Mouse (Mus musculus) heart, embryonic 13.5 days (tissue): Measurements from ENCODE around the gene Ddx56. TPM values are rescaled to one million over a fixed set of nuclear protein-coding genes. Genes with fewer than 3 reads are reported as not detected.
"Not testable (repeated sequence)": the region's sequence is repeated elsewhere in the genome, so short reads cannot be mapped to it uniquely, and the experiment has no call there.

Experiments
- ATAC-seq: fragments of 200-750 bp; cut with Nextera tagmentation; 2 replicates; pipeline ENCODE4 v1.8.0; 2017; ENCODE audit warnings: moderate TSS enrichment; ENCODE audit not compliant: insufficient number of reproducible peaks, low FRiP score, low TSS enrichment; ENCODE audit errors: extremely low read depth
- H3K27ac ChIP-seq: fragments of 300-500 bp; sonication (generic); replicated peaks from 2 replicates; pipeline ENCODE4 v1.5.1; 2015; ENCODE audit warnings: moderate library complexity, mild to moderate bottlenecking, inconsistent platforms
- H3K27me3 ChIP-seq: fragments of 300-500 bp; sonication (generic); replicated peaks from 2 replicates; pipeline ENCODE4 v1.6.1; 2015; ENCODE audit warnings: mild to moderate bottlenecking, inconsistent platforms
- H3K36me3 ChIP-seq: fragments of 300-500 bp; sonication (generic); 2 replicates; pipeline ENCODE4 v1.6.1; 2015; ENCODE audit warnings: mild to moderate bottlenecking, inconsistent platforms
- H3K4me1 ChIP-seq: fragments of 300-500 bp; sonication (generic); 2 replicates; pipeline ENCODE4 v1.6.1; 2015; ENCODE audit warnings: inconsistent platforms
- H3K4me2 ChIP-seq: fragments of 300-500 bp; sonication (generic); 2 replicates; pipeline ENCODE4 v1.6.1; 2015; ENCODE audit warnings: inconsistent platforms, mild to moderate bottlenecking, moderate library complexity
- H3K4me3 ChIP-seq: fragments of 300-500 bp; sonication (generic); 2 replicates; pipeline ENCODE4 v1.5.1; 2015; ENCODE audit warnings: moderate library complexity, mild to moderate bottlenecking, inconsistent platforms
- H3K9ac ChIP-seq: fragments of 300-500 bp; sonication (generic); 2 replicates; pipeline ENCODE4 v1.6.1; 2015; ENCODE audit warnings: inconsistent platforms, mild to moderate bottlenecking, moderate library complexity
- H3K9me3 ChIP-seq: fragments of 300-500 bp; sonication (generic); 2 replicates; pipeline ENCODE4 v1.6.1; 2016; ENCODE audit warnings: inconsistent platforms
- WGBS: fragments of 180-500 bp; shearing (Covaris S2); methylation state at CpG from one replicate; pipeline ENCODE4 v1.1.7; 2015; ENCODE audit warnings: mixed read lengths; 5-methylcytosine and 5-hydroxymethylcytosine counted together
- polyA plus RNA-seq: library from polyadenylated mRNA; unstranded; fragments of >200 nt; fragmentation: Nextera tagmentation; extraction: Ambion mirVana; gene quantifications from 2 replicates; pipeline ENCODE4 v1.2.1, GENCODE M21; 2015

The Ddx56 gene
- polyA plus RNA-seq, 1 experiment from 2014 or later = 60.0 TPM

DNA sequence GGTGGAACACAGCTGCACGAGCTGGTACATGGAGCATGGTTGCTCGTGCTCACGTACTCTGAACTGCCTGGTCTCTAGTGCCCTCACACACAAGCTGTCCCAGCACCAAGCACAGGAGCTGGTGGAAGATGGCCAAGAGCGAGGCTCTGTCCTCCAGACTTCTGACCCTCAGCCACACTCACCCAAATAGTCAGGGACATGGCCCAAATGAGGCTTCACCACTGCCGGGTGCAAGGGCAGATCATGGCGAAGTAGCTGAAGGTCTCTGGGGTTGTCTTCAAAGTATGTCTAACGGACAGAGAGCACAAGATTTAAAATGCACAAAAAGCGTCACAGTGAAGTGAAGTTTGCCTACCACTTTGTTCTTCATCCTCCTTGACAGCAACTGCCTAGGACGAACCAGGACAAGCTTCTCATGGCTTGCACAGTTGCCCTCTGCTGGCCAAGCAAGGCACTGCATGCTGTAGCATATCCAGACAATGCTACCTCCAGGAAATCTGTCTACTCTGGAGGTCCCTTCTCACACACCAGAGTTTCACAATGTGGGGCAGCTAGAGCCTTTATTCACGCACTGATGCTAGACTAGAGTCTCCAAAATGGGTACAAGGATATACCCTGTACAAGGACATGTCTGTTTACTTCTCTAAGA, 6.0 kb downstream of the Ddx56 start:
- ATAC-seq = no peak
- Histone ChIP-seq H3K27ac (no peak overlapping the region), H3K27me3 (no peaks in the 10 kb centered on the region), H3K9ac (no peak overlapping the region), H3K9me3 (no peaks in the 10 kb centered on the region), H3K4me3 (no peak overlapping the region), H3K4me1 (peaks cover 4% of the 10 kb centered on the region), H3K4me2 (no peak overlapping the region), H3K36me3 (peaks cover 93% of the 10 kb centered on the region)
- 76% methylated on average over 10 of the region's 10 CpGs for WGBS

DNA sequence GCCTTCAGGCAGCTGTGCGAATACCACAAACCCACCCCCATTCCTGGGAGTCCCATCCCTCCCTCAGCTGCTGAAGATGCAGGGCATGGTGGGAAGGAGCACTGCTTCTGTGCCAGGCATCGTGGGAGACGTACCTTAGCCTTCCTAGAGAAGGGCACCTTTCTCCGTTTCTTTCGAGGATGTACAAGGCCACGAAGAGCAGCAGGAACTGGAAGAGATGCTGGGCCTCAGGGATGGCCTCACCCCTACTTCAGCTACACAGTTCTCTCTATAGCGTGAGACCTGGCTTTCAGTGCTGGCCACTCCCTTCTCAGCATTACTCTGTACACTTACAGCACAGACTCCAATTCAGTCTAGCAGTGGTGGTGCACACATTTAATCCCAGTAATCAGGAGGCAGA, 8.2 kb downstream of the Ddx56 start:
- Histone ChIP-seq H3K27me3 (no peaks in the 10 kb centered on the region), H3K9me3 (no peaks in the 10 kb centered on the region), H3K36me3 (peaks cover 72% of the 10 kb centered on the region), H3K4me2 (no peak overlapping the region), H3K4me3 (no peak overlapping the region), H3K9ac (no peak overlapping the region), H3K4me1 (no peaks in the 10 kb centered on the region), H3K27ac (no peak overlapping the region)
- ATAC-seq = no peak
- WGBS = 92% methylated on average over 7 of the region's 7 CpGs

DNA sequence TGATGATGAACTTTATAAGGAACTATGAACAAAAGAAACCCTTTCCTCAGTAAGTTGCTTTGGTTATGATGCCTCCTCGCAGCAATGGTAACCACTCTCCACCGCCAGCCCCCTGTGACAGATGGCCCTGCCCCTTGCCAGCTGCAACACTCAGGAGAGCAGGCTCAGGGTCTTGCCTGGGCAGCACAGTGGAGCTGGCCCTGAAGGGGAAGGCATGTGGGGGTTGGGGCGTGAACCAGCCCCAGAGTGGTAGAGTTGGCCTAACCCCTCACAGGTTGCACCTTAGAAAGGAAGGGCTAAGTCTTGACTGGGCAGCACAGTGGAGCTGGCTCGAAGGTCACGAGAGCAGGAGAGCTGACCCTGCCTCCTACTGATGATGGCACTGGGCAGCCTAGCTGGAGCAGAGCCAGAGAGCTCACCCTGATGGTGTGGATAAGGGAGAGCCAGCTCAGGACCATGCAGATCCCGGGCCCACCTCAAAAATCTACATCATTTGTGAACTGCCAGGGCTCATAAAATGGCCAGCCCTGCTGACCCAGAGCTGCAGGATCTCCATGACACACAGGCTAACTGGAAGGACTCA, 11.0 kb downstream of the Ddx56 start:
- 64% methylated on average over 6 of the region's 6 CpGs for WGBS

GRCm38 (mm10) chr11:6254602-6255001, 13.0 kb downstream of the Ddx56 start:
- H3K4me2 ChIP-seq, H3K27me3 ChIP-seq, H3K9ac ChIP-seq, H3K4me1 ChIP-seq, H3K9me3 ChIP-seq, H3K27ac ChIP-seq, H3K4me3 ChIP-seq, ATAC-seq: not testable (repeated sequence)
- WGBS = 85% methylated on average over 2 of the region's 2 CpGs
- peaks cover 24% of the 10 kb centered on the region for H3K36me3 ChIP-seq

More for the DNA sequence above, 11.0 kb downstream of the Ddx56 start:
- ATAC-seq = no peak
- H3K4me3 ChIP-seq = no peak overlapping the region
- no peak overlapping the region for H3K9ac ChIP-seq
- H3K27ac ChIP-seq = no peak overlapping the region
- H3K9me3 ChIP-seq = no peaks in the 10 kb centered on the region
- H3K27me3 ChIP-seq = no peaks in the 10 kb centered on the region
- no peaks in the 10 kb centered on the region for H3K4me1 ChIP-seq
- peaks cover 44% of the 10 kb centered on the region for H3K36me3 ChIP-seq
- no peak overlapping the region for H3K4me2 ChIP-seq

GRCm38 (mm10) chr11:6252824-6253223, 14.7 kb downstream of the Ddx56 start:
- Histone ChIP-seq H3K9me3 (no peaks in the 10 kb centered on the region), H3K27me3 (no peaks in the 10 kb centered on the region), H3K27ac (no peak overlapping the region), H3K4me2 (no peak overlapping the region), H3K4me3 (no peak overlapping the region), H3K4me1 (no peaks in the 10 kb centered on the region), H3K9ac (no peak overlapping the region), H3K36me3 (peaks cover 6% of the 10 kb centered on the region)
- no peak for ATAC-seq
- WGBS = 77% methylated on average over 4 of the region's 4 CpGs

DNA sequence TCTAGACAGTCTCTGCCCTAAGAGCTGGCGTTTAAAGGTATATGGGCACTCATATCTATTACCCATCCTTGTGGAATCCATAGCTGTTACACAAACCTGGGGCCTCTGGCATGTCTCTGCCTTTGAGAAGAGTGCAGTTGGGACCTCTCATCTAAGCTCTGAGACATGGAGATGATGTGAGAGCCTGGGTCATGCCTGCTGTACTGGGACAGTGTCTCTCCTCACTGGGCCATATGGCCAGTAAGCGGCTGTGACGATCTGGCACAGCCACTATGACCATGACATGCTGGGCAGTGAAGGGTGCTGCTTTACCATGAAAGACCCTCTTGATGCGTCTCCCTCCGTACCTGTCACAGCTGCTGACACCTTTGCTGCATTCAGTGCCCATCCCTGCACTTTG, 15.3 kb downstream of the Ddx56 start:
- no peak; the same call in 1 of the 2 replicates for ATAC-seq
- no peaks in the 10 kb centered on the region for H3K4me1 ChIP-seq
- 80% methylated on average over 5 of the region's 5 CpGs for WGBS
- no peak overlapping the region for H3K27ac ChIP-seq
- H3K36me3 ChIP-seq = peaks cover under 1% of the 10 kb centered on the region
- no peak overlapping the region for H3K4me2 ChIP-seq
- no peak overlapping the region for H3K9ac ChIP-seq
- no peak overlapping the region for H3K4me3 ChIP-seq
- H3K27me3 ChIP-seq = no peaks in the 10 kb centered on the region
- H3K9me3 ChIP-seq = no peaks in the 10 kb centered on the region

GRCm38 (mm10) chr11:6244707-6245106, 22.9 kb downstream of the Ddx56 start:
- H3K9me3 ChIP-seq = no peaks in the 10 kb centered on the region
- H3K36me3 ChIP-seq = no peaks in the 10 kb centered on the region
- H3K4me3 ChIP-seq = no peak overlapping the region
- peak overlapping the region; percentile 15 for H3K4me2 ChIP-seq
- H3K27ac ChIP-seq = no peak overlapping the region
- WGBS = 46% methylated on average over 19 of the region's 19 CpGs
- no peaks in the 10 kb centered on the region; the same call in 1 of the 2 replicates for H3K27me3 ChIP-seq
- no peak overlapping the region for H3K9ac ChIP-seq
- no peaks in the 10 kb centered on the region for H3K4me1 ChIP-seq
- ATAC-seq = no peak

DNA sequence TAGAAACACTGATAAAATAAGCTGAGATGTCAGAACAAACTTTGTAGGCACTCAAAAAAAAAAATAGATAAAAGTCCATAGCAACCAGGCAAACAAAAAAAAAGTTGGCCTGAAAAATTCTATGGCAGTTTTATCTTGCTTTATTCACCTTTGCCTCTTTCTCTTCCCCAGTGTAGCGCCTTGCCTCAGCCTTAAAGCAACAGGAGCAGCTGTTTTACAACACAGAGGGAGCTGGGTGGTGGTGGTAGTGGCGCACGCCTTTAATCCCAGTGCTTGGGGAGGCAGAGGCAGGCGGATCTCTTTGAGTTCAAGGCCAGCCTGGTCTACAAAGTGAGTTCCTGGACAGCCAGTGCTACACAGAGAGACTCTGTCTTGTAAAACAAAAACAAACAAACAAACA, 34.5 kb downstream of the Ddx56 start:
- WGBS = 76% methylated on average over 4 of the region's 4 CpGs
- H3K27me3 ChIP-seq = no peaks in the 10 kb centered on the region
- H3K36me3 ChIP-seq = no peaks in the 10 kb centered on the region
- H3K9ac ChIP-seq = no peak overlapping the region
- no peak overlapping the region for H3K27ac ChIP-seq
- H3K4me3 ChIP-seq = no peak overlapping the region
- H3K4me2 ChIP-seq = no peak overlapping the region
- no peaks in the 10 kb centered on the region for H3K4me1 ChIP-seq
- peaks cover 24% of the 10 kb centered on the region for H3K9me3 ChIP-seq
- no peak for ATAC-seq

- 73% methylated on average over 7 of the region's 7 CpGs for WGBS
- no peaks in the 10 kb centered on the region for H3K4me1 ChIP-seq
- H3K9me3 ChIP-seq = peaks cover 3% of the 10 kb centered on the region; the same call in 1 of the 2 replicates
- no peak for ATAC-seq
- H3K9ac ChIP-seq = no peak within 1 kb of the TSS
- no peak within 1 kb of the TSS for H3K4me2 ChIP-seq
- H3K4me3 ChIP-seq = no peak within 1 kb of the TSS
- peaks cover 5% of the 10 kb centered on the region for H3K27me3 ChIP-seq
- H3K27ac ChIP-seq = no peak within 1 kb of the TSS
- H3K36me3 ChIP-seq = no peaks in the 10 kb centered on the region
Measured at GRCm38 (mm10) chr11:6230012-6230411, 37.6 kb downstream of the Ddx56 start, which contains the start of gene Npc1l1. Gene Npc1l1 (minus strand): TSS chr11:6230143.

GRCm38 (mm10) chr11:6224541-6225229, 42.9 kb downstream of the Ddx56 start:
- H3K4me1 ChIP-seq = no peaks in the 10 kb centered on the region
- no peak overlapping the region for H3K27ac ChIP-seq
- no peak for ATAC-seq
- no peak overlapping the region for H3K9ac ChIP-seq
- H3K4me2 ChIP-seq = no peak overlapping the region
- no peaks in the 10 kb centered on the region for H3K9me3 ChIP-seq
- WGBS = 70% methylated on average over 14 of the region's 14 CpGs
- H3K4me3 ChIP-seq = no peak overlapping the region
- H3K36me3 ChIP-seq = no peaks in the 10 kb centered on the region
- H3K27me3 ChIP-seq = peaks cover 13% of the 10 kb centered on the region

DNA sequence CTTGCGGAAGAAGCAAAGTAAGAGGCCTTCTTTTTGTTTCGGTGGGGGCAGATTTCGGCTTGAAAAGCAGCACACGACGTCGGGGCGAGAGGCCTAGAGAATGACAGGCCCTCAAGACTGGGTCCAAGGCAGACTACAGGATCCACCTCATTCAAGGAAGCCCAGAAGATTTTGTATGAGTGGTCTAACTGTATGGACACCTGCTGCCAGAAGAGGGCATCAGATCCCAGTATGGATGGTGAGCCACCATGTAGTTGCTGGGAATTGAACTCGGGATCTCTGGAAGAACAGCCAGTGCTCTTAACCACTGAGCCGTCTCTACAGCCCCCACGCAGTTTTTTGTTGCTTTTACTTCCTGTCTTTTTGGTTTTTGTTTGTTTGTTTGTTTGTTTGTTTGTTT, 45.4 kb downstream of the Ddx56 start:
- no peak overlapping the region for H3K9ac ChIP-seq
- no peak for ATAC-seq

More for the DNA sequence above, 45.4 kb downstream of the Ddx56 start:
- Histone ChIP-seq H3K4me3 (no peak overlapping the region), H3K36me3 (no peaks in the 10 kb centered on the region), H3K4me1 (no peaks in the 10 kb centered on the region), H3K27ac (no peak overlapping the region), H3K4me2 (no peak overlapping the region), H3K27me3 (peaks cover 23% of the 10 kb centered on the region), H3K9me3 (no peaks in the 10 kb centered on the region)
- WGBS = 89% methylated on average over 10 of the region's 10 CpGs
